Mouse (Mus musculus) urinary bladder, postnatal 10 days (tissue): ENCODE results near the gene Dusp2.
"Not testable (repeated sequence)": the region's sequence is repeated elsewhere in the genome, so short reads cannot be mapped to it uniquely, and the experiment has no call there.

Source experiments
- DNase-seq: peaks from one replicate; pipeline ENCODE4 v3.0.0; 2022; ENCODE audit warnings: low spot score

Dusp2 gene

DNA sequence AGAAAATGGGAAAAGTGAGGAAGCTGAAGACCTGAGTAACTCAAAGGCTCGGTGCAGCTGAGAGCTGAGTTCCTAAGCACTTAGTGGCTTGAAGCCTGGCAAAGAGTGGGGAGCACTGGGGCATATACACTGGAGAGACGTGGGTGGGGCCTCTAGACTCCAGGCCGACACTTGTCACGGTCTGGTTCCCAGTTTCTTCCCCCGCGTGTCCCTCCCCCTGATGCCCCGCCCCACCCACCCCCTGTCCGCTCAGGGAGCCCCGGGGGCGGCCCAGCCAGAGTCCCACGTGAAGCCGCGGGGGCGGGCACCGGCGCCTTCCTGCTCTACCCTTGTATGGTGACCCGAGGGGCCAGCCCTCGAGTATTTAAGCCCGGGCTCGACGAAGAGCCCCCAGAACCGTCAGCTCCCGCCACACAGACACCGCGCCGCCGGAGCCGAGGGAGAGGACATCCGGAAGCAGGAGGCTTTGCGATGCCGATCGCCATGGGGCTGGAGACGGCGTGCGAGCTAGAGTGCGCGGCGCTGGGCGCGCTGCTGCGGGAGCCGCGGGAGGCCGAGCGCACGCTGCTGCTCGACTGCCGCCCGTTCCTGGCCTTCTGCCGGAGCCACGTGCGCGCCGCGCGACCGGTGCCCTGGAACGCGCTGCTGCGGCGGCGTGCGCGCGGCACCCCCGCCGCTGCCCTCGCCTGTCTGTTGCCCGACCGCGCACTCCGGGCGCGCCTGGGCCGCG lies at the start of gene Dusp2:
TSS of gene Dusp2 (plus strand) at position 393 of the 730 bp plus-strand sequence.
- DNase-seq: peak; percentile 27

GRCm38 (mm10) chr2:127292250-127292649 lies 43.7 kb upstream of the Dusp2 start:
- no peak for DNase-seq

GRCm38 (mm10) chr2:127297001-127297805 lies 38.8 kb upstream of the Dusp2 start:
- no peak for DNase-seq

DNA sequence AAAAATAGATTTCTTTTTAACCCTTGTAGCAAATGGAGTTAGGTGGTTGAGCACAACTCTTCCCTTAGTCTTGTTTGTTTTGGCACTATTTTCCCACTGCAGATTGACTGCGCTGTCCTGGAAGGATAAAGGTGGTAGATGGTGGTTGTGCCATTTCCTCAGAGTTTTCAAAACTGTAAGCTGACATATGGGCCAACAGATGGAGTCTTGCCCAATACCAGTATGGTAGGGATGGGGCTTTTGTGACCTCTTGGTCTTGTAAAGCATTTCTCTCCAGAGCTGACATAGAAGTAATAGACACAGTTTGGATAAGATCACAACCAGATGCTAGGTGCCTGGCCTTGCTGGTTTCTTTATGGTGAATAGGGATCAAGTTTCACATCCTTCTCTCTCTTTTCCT lies 37.9 kb upstream of the Dusp2 start:
- DNase-seq: no peak

GRCm38 (mm10) chr2:127300701-127301100 lies 35.3 kb upstream of the Dusp2 start:
- no peak for DNase-seq

- DNase-seq: no peak
Measured at GRCm38 (mm10) chr2:127301883-127302282, 34.1 kb upstream of the Dusp2 start.

DNA sequence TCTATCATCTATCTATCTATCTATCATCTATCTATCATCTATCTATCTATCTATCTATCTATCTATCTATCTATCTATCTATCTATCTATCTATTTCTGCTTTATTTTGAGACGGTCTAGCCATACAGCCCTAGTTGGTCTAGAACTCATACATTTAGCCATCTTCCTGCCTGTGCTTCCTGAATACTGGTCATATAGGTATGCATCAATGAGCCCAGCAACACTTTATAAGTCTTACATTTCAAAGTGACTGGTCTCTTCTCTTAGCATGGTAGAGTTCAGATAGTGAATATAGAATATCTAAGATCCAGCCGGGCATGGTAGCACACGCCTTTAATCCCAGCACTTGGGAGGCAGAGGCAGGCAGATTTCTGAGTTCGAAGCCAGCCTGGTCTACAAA lies 31.8 kb upstream of the Dusp2 start:
- not testable (repeated sequence) for DNase-seq

- no peak for DNase-seq
Measured at GRCm38 (mm10) chr2:127304609-127305210, 31.2 kb upstream of the Dusp2 start.

DNA sequence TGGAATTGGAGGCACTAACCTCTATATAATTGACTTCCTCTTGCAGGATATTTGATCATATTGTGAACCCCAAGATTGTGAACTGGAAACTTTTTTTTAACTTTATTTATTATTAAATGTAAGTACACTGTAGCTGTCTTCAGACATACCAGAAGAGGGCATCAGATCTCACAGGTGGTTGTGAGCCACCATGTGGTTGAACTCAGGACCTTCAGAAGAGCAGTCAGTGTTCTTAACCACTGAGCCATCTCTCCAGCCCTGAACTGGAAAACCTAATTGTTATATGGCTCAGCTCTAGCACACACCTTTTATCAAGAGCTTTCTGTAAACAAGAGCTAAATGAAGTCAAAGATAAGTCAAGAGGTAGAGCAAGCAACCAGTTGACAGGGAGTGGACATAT lies 29.8 kb upstream of the Dusp2 start:
- no peak for DNase-seq

DNA sequence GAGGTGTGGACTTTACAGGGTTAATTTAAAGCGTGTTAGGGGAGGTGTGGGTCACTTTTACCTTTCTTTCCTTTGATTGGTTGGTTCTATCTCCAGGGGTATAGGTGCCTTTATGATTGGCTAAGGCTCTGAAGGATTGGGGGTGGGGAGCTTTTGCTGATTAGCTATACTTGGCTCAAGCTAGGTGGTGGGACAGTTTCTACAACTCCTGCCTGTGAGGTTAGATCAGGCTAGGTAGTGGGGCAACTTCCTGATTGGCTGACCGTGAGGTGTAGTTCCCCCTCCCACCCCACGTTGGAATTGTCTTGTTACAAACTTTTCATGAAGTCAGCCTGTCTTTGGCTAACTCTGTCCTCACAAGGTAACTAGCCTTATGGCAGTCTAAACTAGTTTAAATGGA lies 28.8 kb upstream of the Dusp2 start:
- no peak for DNase-seq

DNA sequence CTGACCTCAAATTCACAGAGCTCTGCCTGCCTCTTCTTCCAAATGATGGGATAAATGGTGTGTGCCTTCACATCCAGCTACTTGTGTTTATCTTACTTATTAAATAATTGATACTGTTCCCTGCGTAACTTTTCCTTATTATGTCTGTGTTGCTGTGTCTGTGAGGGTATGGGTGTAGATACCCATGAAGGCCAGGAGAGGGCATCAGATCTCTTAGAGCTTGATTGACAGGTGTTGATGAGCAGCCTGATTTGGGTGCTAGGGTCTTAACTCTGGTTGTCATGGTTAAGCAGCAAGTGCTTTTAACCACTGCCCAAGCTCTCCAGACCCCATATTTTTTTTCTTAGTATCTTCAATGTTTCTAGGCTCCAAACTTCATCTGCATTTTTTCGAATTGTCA lies 27.3 kb upstream of the Dusp2 start:
- DNase-seq: no peak

- DNase-seq: no peak
Measured at GRCm38 (mm10) chr2:127310246-127310645, 25.7 kb upstream of the Dusp2 start.

- no peak for DNase-seq
Measured at GRCm38 (mm10) chr2:127310685-127311084, 25.3 kb upstream of the Dusp2 start.

DNA sequence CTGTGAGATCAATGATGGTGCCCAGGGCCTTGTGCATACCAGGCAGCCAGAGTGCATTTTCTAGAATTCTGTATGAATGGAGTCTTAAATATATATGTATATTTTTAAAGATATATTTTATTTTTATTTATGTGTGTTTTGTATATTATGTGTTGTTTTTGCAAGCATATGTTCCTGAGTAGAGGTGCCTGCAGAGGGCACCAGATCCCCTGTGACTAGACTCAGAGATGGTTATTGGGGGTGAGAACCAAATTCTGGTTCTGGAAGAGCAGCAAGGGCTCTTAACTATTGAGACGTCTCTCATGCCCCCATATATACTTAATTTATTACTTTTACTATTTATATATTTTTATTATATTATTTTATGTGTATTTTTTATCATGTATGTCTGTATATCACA lies 24.8 kb upstream of the Dusp2 start:
- DNase-seq: no peak

GRCm38 (mm10) chr2:127312801-127313200 lies 23.2 kb upstream of the Dusp2 start:
- DNase-seq: no peak

- DNase-seq: no peak
Measured at GRCm38 (mm10) chr2:127313878-127314277, 22.1 kb upstream of the Dusp2 start.

DNA sequence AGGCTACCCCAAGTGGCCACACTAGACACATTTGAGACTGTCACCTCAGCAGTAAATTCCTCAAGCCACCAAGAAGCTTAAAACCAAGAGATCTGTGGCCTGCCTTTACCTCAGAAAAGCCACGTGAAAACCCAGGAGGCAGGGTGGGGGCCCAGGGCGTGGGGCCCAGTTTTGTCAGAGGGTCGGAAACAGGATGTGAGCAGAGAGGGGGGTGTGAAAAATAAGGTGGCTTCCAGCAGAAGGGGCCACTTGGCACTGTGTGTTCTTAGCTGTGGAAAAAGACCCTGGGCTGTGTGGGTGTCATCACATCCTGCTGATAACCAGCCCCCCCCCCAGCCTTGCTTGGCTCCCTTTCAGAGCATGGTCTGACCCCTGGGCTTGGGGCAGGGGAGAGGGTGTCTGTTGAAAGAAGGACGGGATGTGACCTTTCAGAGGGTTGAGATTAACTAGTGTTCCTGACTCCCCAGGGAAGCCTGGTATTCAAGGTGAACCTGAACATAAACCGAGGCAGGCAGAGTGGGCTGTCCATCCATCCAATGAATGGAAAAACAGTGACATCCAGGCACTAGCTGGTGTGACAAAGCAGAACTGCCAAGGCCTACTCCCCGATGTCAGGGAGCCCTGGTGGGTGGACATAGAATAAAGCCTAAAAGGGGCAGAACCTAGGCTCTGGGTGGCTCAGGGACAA lies 21.3 kb upstream of the Dusp2 start:
- DNase-seq: no peak

DNA sequence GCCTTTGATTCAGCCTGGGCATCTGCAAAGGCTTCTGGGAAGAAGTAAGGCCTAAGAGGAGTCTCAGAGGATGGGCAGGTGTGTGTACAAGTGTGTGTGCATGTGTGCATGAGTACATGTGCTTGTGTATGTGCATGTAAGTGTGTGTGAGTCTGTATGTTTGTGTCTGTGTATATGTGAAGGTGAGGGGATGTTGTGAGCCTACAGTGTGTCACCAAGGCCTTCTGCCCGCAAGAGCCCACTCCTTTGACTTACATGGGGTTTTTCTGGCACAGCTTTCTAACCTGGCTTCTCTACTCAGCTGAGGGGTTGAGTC lies 20.8 kb upstream of the Dusp2 start:
- no peak for DNase-seq

DNA sequence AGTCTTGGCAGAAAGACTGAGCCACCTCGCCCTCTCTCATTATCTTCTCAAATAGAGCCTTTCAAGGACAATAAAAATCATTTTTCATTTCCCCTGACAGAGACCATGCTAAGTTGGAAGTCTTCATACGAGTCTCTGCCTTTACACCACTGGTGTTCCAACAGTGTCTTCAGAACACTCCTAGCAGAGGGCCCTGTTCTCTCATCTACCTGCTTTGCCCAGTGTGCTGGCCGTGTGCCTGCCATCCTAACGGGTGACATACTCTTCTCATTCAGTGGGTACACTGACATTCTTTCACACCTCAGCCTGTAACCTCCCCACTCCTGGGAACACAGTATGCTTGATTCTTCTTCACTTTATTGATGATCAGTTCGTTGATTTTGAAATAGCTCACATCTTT lies 19.5 kb upstream of the Dusp2 start:
- DNase-seq: no peak

DNA sequence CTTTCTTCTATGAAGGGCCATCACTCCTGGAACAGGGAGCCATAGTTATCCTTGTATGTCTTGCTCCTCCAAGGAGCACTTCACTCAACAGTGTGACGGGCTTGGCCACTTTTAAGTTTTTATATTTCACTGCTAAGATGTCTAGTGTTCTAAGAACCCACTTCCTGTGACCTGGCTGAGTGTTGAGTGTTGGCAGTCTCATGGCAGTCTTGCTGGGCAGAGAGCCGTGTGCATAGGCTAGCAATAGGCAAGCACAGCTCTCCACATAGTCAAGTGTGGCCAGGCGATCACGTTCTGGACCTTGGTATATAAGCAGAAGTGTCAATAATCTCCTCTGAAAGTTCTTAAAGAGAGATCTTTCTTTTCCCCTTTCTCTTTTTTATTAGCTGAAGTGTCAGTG lies 17.8 kb upstream of the Dusp2 start:
- DNase-seq: no peak

GRCm38 (mm10) chr2:127319071-127319470 lies 16.9 kb upstream of the Dusp2 start:
- DNase-seq: no peak

- DNase-seq: no peak
Measured at GRCm38 (mm10) chr2:127322671-127323285, 13.2 kb upstream of the Dusp2 start.
